Mouse (Mus musculus) ES-E14 (cell line): ENCODE data around the gene Cox14. TPM values are rescaled to one million over a fixed set of nuclear protein-coding genes. Genes with fewer than 3 reads are reported as not detected.
A peak's percentile ranks its signal among the peaks of the same experiment; 100 is the strongest.

Source experiments
- DNase-seq: peaks from one replicate; pipeline ENCODE4 v3.0.0-alpha.2; 2013; ENCODE audit warnings: low read depth, low spot score
- H3K27ac ChIP-seq: 2 replicates; pipeline ENCODE4 v1.5.1; 2012; ENCODE audit warnings: low read depth, mild to moderate bottlenecking, low read length, moderate library complexity, mixed read lengths; ENCODE audit not compliant: poor library complexity, insufficient read depth, severe bottlenecking
- H3K36me3 ChIP-seq: 2 replicates; pipeline ENCODE4 v1.6.1; 2012; ENCODE audit warnings: mild to moderate bottlenecking, low read length, moderate library complexity, mixed read lengths; ENCODE audit not compliant: control insufficient read depth, poor library complexity, insufficient read depth, severe bottlenecking
- H3K4me1 ChIP-seq, 2 experiments: fragments of 150-350 bp in 1 of 2; sonication (generic) in 1 of 2; 2 replicates each; pipeline ENCODE4 v1.6.1; 2012; ENCODE audit warnings: low read length in 2 of 2, mild to moderate bottlenecking in 1 of 2, mixed read lengths in 1 of 2; ENCODE audit not compliant: control insufficient read depth in 2 of 2, insufficient read depth in 2 of 2, poor library complexity in 1 of 2
- H3K4me3 ChIP-seq, 2 experiments: fragments of 150-350 bp in 1 of 2; sonication (generic) in 1 of 2; 2 replicates each; pipeline ENCODE4 v1.5.1; 2012; ENCODE audit warnings: low read length in 2 of 2, low read depth in 1 of 2, mild to moderate bottlenecking in 1 of 2, mixed read lengths in 1 of 2; ENCODE audit not compliant: insufficient read depth in 1 of 2, poor library complexity in 1 of 2, severe bottlenecking in 1 of 2
- H3K9ac ChIP-seq: 2 replicates; pipeline ENCODE4 v1.6.1; 2012; ENCODE audit warnings: low read depth, mild to moderate bottlenecking, low read length, mixed read lengths; ENCODE audit not compliant: poor library complexity, insufficient read depth, severe bottlenecking
- H3K9me3 ChIP-seq: fragments of 150-350 bp; sonication (generic); 2 replicates; pipeline ENCODE4 v1.6.1; 2012; ENCODE audit warnings: low read depth, mild to moderate bottlenecking, low read length; ENCODE audit not compliant: control insufficient read depth, insufficient read depth
- CHD2 ChIP-seq: IDR thresholded peaks from 2 replicates; pipeline ENCODE4 v1.6.1; 2014; ENCODE audit warnings: mild to moderate bottlenecking, low read depth, low read length, inconsistent platforms
- HCFC1 ChIP-seq: IDR thresholded peaks from 2 replicates; pipeline ENCODE4 v1.6.1; 2012; ENCODE audit warnings: low read length, inconsistent platforms, borderline replicate concordance; ENCODE audit not compliant: insufficient read depth
- MAFK ChIP-seq: IDR thresholded peaks from 2 replicates; pipeline ENCODE4 v1.6.1; 2014; ENCODE audit warnings: mild to moderate bottlenecking, low read depth, low read length, inconsistent platforms; ENCODE audit not compliant: insufficient read depth
- ZC3H11A ChIP-seq: IDR thresholded peaks from 2 replicates; pipeline ENCODE4 v1.6.1; 2012; ENCODE audit warnings: low read depth, mild to moderate bottlenecking, inconsistent platforms, low read length, borderline replicate concordance
- ZNF384 ChIP-seq: IDR thresholded peaks from 2 replicates; pipeline ENCODE4 v1.6.1; 2012; ENCODE audit warnings: low read depth, low read length, inconsistent platforms
- in situ Hi-C, 2 experiments: fragments of 600-800 bp; cut with MboI; formaldehyde crosslinking; loops; one replicate each; pipeline ENCODE4 v1.15.1; 2025; ENCODE audit warnings: low sequenced_read_pairs in 2 of 2, inconsistent platforms in 1 of 2; ENCODE audit not compliant: unreplicated experiment in 2 of 2
- total RNA-seq: library from RNA; depleted of rRNA; stranded (reverse); fragments of 300-350 nt; gene quantifications from 2 replicates; pipeline ENCODE4 v1.2.3, GENCODE M21; 2012

The Cox14 gene
- total RNA-seq, 1 experiment = 86.6 TPM

DNA sequence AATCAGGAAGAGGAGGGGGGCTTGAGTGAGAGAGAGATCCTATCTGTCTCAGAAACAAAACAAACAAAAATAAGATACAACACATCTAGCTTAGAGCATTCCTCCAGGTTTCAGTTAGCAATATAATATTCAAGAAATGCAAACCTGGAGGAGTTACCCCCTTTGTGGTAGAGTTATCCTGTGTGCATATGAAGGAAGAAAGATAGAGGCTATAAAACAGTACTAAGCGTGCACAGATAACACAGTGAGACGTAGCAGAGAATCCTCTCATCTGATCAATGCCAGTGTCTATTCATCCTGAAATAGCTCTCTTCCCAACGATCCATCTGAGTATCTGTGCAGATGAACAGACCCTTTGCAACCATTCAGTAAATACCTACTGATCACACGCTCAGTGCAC is 42.0 kb downstream of the Cox14 start:
- no peaks in the 10 kb centered on the region; a peak in 1 of 4 replicates for H3K4me1 ChIP-seq
- no peak overlapping the region for H3K27ac ChIP-seq
- no peak overlapping the region for H3K4me3 ChIP-seq
- DNase-seq = no peak
- H3K36me3 ChIP-seq = peaks cover 2% of the 10 kb centered on the region; the same call in 1 of the 2 replicates
- H3K9me3 ChIP-seq = no peaks in the 10 kb centered on the region
- no peak for TF ChIP-seq CHD2
- no peak for TF ChIP-seq MAFK
- no peak for TF ChIP-seq ZNF384
- TF ChIP-seq ZC3H11A = no peak
- TF ChIP-seq HCFC1 = no peak
- in situ Hi-C loops = no loop called here
- no peak overlapping the region for H3K9ac ChIP-seq

DNA sequence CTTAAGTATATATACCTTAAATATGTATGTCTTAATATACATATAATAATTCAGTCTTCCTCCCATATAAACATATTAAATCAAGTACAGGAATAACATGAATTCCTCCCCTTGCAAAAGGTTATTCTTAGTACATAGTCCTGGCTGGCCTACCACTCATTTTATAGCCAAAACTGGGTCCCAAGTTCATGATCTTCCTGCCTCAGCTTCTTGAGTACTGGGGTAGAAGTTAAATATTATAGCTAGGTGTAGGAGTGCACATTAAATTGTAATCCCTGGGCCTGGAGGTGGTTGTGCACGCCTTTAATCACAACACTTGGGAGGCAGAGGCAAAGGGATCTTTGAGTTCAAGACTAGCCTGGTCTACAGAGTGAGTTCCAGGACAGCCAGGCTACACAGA is 43.3 kb downstream of the Cox14 start:
- in situ Hi-C loops = no loop called here
- Histone ChIP-seq H3K9me3 (no peaks in the 10 kb centered on the region), H3K4me1 (peaks cover 2% of the 10 kb centered on the region in 2 experiments; a peak in 2 of 4 replicates), H3K4me3 (no peak overlapping the region), H3K36me3 (peaks cover 2% of the 10 kb centered on the region; the same call in 1 of the 2 replicates), H3K27ac (no peak overlapping the region), H3K9ac (no peak overlapping the region)
- no peak for TF ChIP-seq MAFK
- no peak for TF ChIP-seq HCFC1
- no peak for TF ChIP-seq ZNF384
- no peak for TF ChIP-seq CHD2
- TF ChIP-seq ZC3H11A = no peak
- no peak for DNase-seq

DNA sequence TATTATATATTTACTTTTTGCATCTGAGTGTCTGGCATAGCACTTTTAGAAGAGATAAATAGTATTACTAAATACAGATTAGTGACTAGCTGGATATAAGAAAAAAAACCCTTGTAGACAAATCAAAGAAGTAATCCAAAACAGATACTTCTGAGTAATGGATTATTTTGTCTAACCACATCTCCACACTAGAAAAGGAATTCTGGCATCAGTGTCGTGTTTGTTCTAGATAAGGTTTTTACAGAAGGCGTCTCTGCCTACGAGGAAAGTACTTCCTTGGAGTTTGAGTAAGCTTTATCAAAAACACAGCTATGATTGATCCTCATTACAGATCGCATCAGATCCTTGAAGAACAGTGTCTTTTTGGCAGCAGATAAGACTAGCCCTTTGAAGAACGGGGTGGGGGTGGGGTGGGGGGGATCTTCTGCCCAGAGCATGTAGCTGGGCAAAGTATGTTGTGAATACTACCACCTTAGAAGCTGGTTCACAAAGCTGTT is 45.6 kb downstream of the Cox14 start:
- Histone ChIP-seq H3K4me3 (peak overlapping the region; percentile 98 to 100), H3K9me3 (no peaks in the 10 kb centered on the region), H3K4me1 (peaks cover 2% of the 10 kb centered on the region in 2 experiments; a peak in 2 of 4 replicates), H3K9ac (peak overlapping the region; percentile 97), H3K27ac (no peak overlapping the region), H3K36me3 (no peaks in the 10 kb centered on the region)
- in situ Hi-C loops = no loop called here
- no peak for DNase-seq
- TF ChIP-seq ZC3H11A (no peak), MAFK (no peak), CHD2 (no peak), ZNF384 (no peak), HCFC1 (no peak)

DNA sequence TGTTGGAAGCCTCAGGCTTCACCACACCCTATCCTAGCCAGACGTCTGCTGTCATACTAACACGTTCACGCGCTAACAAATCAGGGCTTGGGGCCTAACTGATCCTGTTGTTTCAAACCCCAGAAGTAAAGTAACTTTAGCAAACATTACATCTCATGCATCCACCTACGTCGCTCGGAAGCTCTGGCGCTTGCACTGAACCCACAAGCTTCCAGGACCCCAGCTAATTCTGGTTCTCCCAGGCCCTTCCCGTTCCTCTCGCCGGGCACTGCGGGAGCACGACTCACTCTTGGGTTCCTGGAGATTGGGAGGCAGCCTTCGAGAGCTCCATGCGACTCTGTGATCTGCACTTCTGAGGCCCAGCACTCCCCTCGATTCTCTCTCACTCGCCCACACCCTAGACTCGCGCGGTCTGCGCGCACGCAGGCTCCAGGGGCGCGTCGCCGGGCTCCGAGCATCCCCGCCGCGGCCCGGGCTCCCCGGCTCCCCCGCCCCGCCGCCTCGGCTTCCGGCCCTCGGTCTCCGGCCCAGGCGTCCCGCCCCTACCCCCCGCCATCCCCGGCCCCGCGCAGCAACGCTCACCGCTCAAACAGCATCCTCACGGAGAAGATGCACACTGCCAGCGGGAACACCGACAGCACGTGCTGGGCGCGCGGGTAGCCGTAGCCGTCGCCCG is 46.3 kb downstream of the Cox14 start:
- H3K4me1 ChIP-seq = peaks cover 2% of the 10 kb centered on the region in 2 experiments; a peak in 2 of 4 replicates
- H3K4me3 ChIP-seq = peak overlapping the region; percentile 98 to 100
- peak overlapping the region; percentile 97 for H3K9ac ChIP-seq
- DNase-seq = no peak
- no peaks in the 10 kb centered on the region for H3K9me3 ChIP-seq
- H3K27ac ChIP-seq = peak overlapping the region; percentile 90
- TF ChIP-seq MAFK = no peak
- TF ChIP-seq CHD2 = no peak
- TF ChIP-seq ZC3H11A = no peak
- no peak for TF ChIP-seq ZNF384
- TF ChIP-seq HCFC1 = no peak
- in situ Hi-C loops = no loop called here
- H3K36me3 ChIP-seq = no peaks in the 10 kb centered on the region
